Mouse (Mus musculus): ENCODE data around the gene Ccdc188. TPM values are rescaled to one million over a fixed set of nuclear protein-coding genes. Genes with fewer than 3 reads are reported as not detected.
A peak's percentile ranks its signal among the peaks of the same experiment; 100 is the strongest.

Gene Ccdc188
- polyA plus RNA-seq, 1 experiment from 2014 or later: not detected

GRCm38 (mm10) chr16:18253866-18254265 is 36.2 kb downstream of the Ccdc188 start:
- no peaks in the 10 kb centered on the region for H3K27me3 ChIP-seq (ENCODE audit: insufficient read depth, low read length)
- no peaks in the 10 kb centered on the region for H3K9me3 ChIP-seq (ENCODE audit: low read length)
- no peak overlapping the region for H3K9ac ChIP-seq (replicated peaks)
- 76% methylated on average over 1 of the region's 1 CpGs for WGBS (ENCODE audit: insufficient replicate concordance)
- no peak for TF ChIP-seq EP300 (IDR thresholded peaks at IDR 0.05; ENCODE audit: low read depth)
- TF ChIP-seq CTCF (IDR thresholded peaks at IDR 0.05; ENCODE audit: low read depth): no peak
- H3K36me3 ChIP-seq (replicated peaks; ENCODE audit: insufficient read depth, low read length): peaks cover 74% of the 10 kb centered on the region
- DNase-seq (no peak), ATAC-seq (no peak)
- H3K4me3 ChIP-seq (ENCODE audit: low read depth, low read length): no peak overlapping the region
- H3K4me2 ChIP-seq (ENCODE audit: low read depth, low read length): no peak overlapping the region
- peaks cover 17% of the 10 kb centered on the region for H3K4me1 ChIP-seq (ENCODE audit: insufficient read depth)
- no peak overlapping the region for H3K27ac ChIP-seq (ENCODE audit: low read depth)

DNA sequence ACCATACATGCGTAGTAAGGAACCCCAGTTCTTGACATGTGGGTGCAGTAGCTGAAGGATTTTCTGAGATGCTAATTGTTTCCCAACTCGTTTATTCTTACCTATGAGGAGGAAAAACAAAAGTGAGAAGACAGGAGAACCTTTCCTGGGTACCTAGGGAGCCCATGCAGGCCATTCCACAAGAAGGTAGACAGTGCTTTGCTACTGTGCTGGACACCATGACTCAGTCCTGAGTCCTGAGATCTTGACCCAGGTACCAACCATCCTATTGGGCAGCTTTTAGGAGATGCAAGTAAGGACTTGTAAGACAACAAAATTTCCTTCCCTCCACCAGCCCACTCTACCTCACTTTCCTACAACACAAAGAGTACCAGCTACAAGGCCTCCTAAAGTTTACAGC is 40.5 kb downstream of the Ccdc188 start, which contains the start of gene Gm49776:
Gene Gm49776 (minus strand): TSS at position 101 of the 400 bp plus-strand sequence.
- TF ChIP-seq EP300 (IDR thresholded peaks at IDR 0.05; ENCODE audit: low read depth): no peak
- TF ChIP-seq CTCF (IDR thresholded peaks at IDR 0.05; ENCODE audit: low read depth): no peak
- ATAC-seq (no peak), DNase-seq (no peak)
- Histone ChIP-seq H3K4me3 (ENCODE audit: low read depth, low read length) (no peak within 1 kb of the TSS), H3K4me2 (ENCODE audit: low read depth, low read length) (no peak within 1 kb of the TSS), H3K27ac (ENCODE audit: low read depth) (no peak within 1 kb of the TSS), H3K9ac (replicated peaks) (no peak within 1 kb of the TSS), H3K36me3 (replicated peaks; ENCODE audit: insufficient read depth, low read length) (peaks cover 80% of the 10 kb centered on the region), H3K4me1 (ENCODE audit: insufficient read depth) (no peaks in the 10 kb centered on the region), H3K9me3 (ENCODE audit: low read length) (no peaks in the 10 kb centered on the region), H3K27me3 (ENCODE audit: insufficient read depth, low read length) (no peaks in the 10 kb centered on the region)
- WGBS (ENCODE audit: insufficient replicate concordance): 86% methylated on average over 2 of the region's 2 CpGs

- no peak overlapping the region for H3K4me2 ChIP-seq (ENCODE audit: low read depth, low read length)
- ATAC-seq (no peak), DNase-seq (no peak)
- no peak overlapping the region for H3K4me3 ChIP-seq (ENCODE audit: low read depth, low read length)
- no peaks in the 10 kb centered on the region for H3K27me3 ChIP-seq (ENCODE audit: insufficient read depth, low read length)
- TF ChIP-seq CTCF (IDR thresholded peaks at IDR 0.05; ENCODE audit: low read depth) (no peak), EP300 (IDR thresholded peaks at IDR 0.05; ENCODE audit: low read depth) (no peak)
- H3K36me3 ChIP-seq (replicated peaks; ENCODE audit: insufficient read depth, low read length): peaks cover 73% of the 10 kb centered on the region
- H3K9ac ChIP-seq (replicated peaks): no peak overlapping the region
- WGBS (ENCODE audit: insufficient replicate concordance): 62% methylated on average over 2 of the region's 2 CpGs
- no peak overlapping the region for H3K27ac ChIP-seq (ENCODE audit: low read depth)
- no peaks in the 10 kb centered on the region for H3K9me3 ChIP-seq (ENCODE audit: low read length)
- H3K4me1 ChIP-seq (ENCODE audit: insufficient read depth): no peaks in the 10 kb centered on the region
These were observed 47.3 kb downstream of the Ccdc188 start for GRCm38 (mm10) chr16:18265024-18265423.

GRCm38 (mm10) chr16:18268182-18268581 is 50.5 kb downstream of the Ccdc188 start:
- DNase-seq: no peak
- H3K4me3 ChIP-seq (ENCODE audit: low read depth, low read length): no peak overlapping the region
- no peak for ATAC-seq
- WGBS (ENCODE audit: insufficient replicate concordance): 89% methylated on average over 5 of the region's 5 CpGs
- no peak overlapping the region for H3K27ac ChIP-seq (ENCODE audit: low read depth)
- H3K27me3 ChIP-seq (ENCODE audit: insufficient read depth, low read length): no peaks in the 10 kb centered on the region
- H3K4me1 ChIP-seq (ENCODE audit: insufficient read depth): no peaks in the 10 kb centered on the region
- H3K9me3 ChIP-seq (ENCODE audit: low read length): no peaks in the 10 kb centered on the region
- peaks cover 83% of the 10 kb centered on the region for H3K36me3 ChIP-seq (replicated peaks; ENCODE audit: insufficient read depth, low read length)
- TF ChIP-seq CTCF (IDR thresholded peaks at IDR 0.05; ENCODE audit: low read depth) (peak; percentile 54), EP300 (IDR thresholded peaks at IDR 0.05; ENCODE audit: low read depth) (no peak)
- H3K4me2 ChIP-seq (ENCODE audit: low read depth, low read length): no peak overlapping the region
- no peak overlapping the region for H3K9ac ChIP-seq (replicated peaks)

Other genes starting within 250 kb of the Ccdc188 start
- gene Vpreb2, start 237.5 kb upstream of the Ccdc188 start, polyA plus RNA-seq (2015; fragmentation: Nextera tagmentation; extraction: Ambion mirVana): 2.6 TPM in 2 replicates
- gene Dgcr6, start 165.0 kb upstream of the Ccdc188 start, polyA plus RNA-seq (2015; fragmentation: Nextera tagmentation; extraction: Ambion mirVana): 23.2 and 24.4 TPM in 2 replicates
- gene Prodh, start 127.7 kb upstream of the Ccdc188 start, polyA plus RNA-seq (2015; fragmentation: Nextera tagmentation; extraction: Ambion mirVana): 2.9 and 3.0 TPM in 2 replicates
- gene Rtn4r, start 90.2 kb upstream of the Ccdc188 start, polyA plus RNA-seq (2015; fragmentation: Nextera tagmentation; extraction: Ambion mirVana): 0.15 and 0.21 TPM in 2 replicates
- gene Zdhhc8, start 17.3 kb downstream of the Ccdc188 start, polyA plus RNA-seq (2015; fragmentation: Nextera tagmentation; extraction: Ambion mirVana): 1.3 and 1.6 TPM in 2 replicates
- gene Trmt2a, start 30.8 kb downstream of the Ccdc188 start, polyA plus RNA-seq (2015; fragmentation: Nextera tagmentation; extraction: Ambion mirVana): 22.9 and 23.3 TPM in 2 replicates
- gene Ranbp1, start 30.9 kb downstream of the Ccdc188 start, polyA plus RNA-seq (2015; fragmentation: Nextera tagmentation; extraction: Ambion mirVana): 156 and 160 TPM in 2 replicates
- gene Gm49776, start 40.4 kb downstream of the Ccdc188 start, polyA plus RNA-seq (2015; fragmentation: Nextera tagmentation; extraction: Ambion mirVana): 1.1 TPM in 1 of 2 replicates, not detected in the other
- gene Dgcr8, start 71.4 kb downstream of the Ccdc188 start, polyA plus RNA-seq (2015; fragmentation: Nextera tagmentation; extraction: Ambion mirVana): 5.4 and 9.2 TPM in 2 replicates
- 54.1 and 61.1 TPM in 2 replicates for gene Tango2, start 130.2 kb downstream of the Ccdc188 start, polyA plus RNA-seq (2015; fragmentation: Nextera tagmentation; extraction: Ambion mirVana)
- 7.0 and 9.7 TPM in 2 replicates for gene Arvcf, start 130.3 kb downstream of the Ccdc188 start, polyA plus RNA-seq (2015; fragmentation: Nextera tagmentation; extraction: Ambion mirVana)
- gene Txnrd2, start 208.5 kb downstream of the Ccdc188 start, polyA plus RNA-seq (2015; fragmentation: Nextera tagmentation; extraction: Ambion mirVana): 51.2 and 53.3 TPM in 2 replicates
- gene Comt, start 209.0 kb downstream of the Ccdc188 start, polyA plus RNA-seq (2015; fragmentation: Nextera tagmentation; extraction: Ambion mirVana): 100 and 125 TPM in 2 replicates

All from liver, postnatal 0 days (tissue).